Mouse (Mus musculus): ENCODE data around the gene Cldn5.

DNA sequence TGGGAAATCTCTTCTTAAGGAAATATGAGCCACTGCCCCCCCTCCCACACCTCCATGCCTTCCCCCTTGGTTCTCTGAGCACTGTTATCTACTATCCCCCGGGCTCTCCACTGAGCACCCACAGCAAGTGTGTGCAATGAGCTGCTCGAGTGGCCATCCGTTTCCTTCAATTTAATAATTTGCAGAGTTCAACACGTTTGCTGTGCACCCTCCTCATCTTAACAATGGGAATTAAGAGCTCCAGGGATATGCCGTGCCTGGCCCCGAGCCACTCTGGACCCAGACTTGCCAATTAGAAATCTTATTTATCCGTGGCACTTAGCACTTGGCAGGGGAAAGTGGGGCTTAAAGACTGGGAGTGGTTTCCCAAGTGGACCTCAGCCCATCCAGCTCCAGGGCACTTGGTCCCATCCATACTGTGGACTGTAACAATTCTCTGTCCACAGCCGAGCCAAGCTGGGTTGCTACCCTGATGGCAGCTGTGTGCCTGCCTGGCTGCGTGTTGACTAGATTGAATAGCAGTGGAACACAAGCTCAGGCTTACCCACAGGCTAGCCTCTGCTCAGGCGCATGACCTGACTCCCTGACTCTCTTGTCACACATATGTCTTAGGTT lies 24.7 kb upstream of the Cldn5 start:
- TF ChIP-seq CTCF (IDR thresholded peaks at IDR 0.05; ENCODE audit: control insufficient read depth, insufficient read depth, low read length), result no peak
- no peak for TF ChIP-seq POLR2A (IDR thresholded peaks at IDR 0.05; ENCODE audit: borderline replicate concordance, control insufficient read depth, low read depth, low read length)

All from bone marrow, adult 2 months (tissue).